Mouse (Mus musculus): Measurements from ENCODE around the gene Muc4. TPM values are rescaled to one million over a fixed set of nuclear protein-coding genes. Genes with fewer than 3 reads are reported as not detected.

Muc4 gene
- polyA plus RNA-seq, 1 experiment from 2014 or later: not detected

GRCm38 (mm10) chr16:32815160-32815605 is 79.5 kb downstream of the Muc4 start:
- CTCF ChIA-PET: interaction anchor here (2.6 kb wide), 1 partner anchor 117 kb away, joined by 12 read pairs; no protein-coding TSS in a partner anchor

GRCm38 (mm10) chr16:32818036-32818435 is 82.3 kb downstream of the Muc4 start:
- POLR2A ChIA-PET: interaction anchor here (0.6 kb wide), 1 partner anchor 1619 kb away, joined by 4 read pairs; no protein-coding TSS in a partner anchor

More at GRCm38 (mm10) chr16:32815160-32815605, 79.5 kb downstream of the Muc4 start:
- no peak for TF ChIP-seq CTCF (IDR thresholded peaks at IDR 0.05)
- DNase-seq (ENCODE audit: low read depth, low spot score): no peak
- no peak for ATAC-seq
- in situ Hi-C loops (cut with MboI; ENCODE audit: low pct_unique_long_range_greater_than_20kb): loop anchor here (5.0 to 10.0 kb wide), 3 partner anchors 67 to 340 kb away; no protein-coding TSS in a partner anchor
- no peaks in the 10 kb centered on the region for H3K27me3 ChIP-seq
- POLR2A ChIA-PET: interaction anchor here (0.5 to 0.7 kb wide), 2 partner anchors 101 to 175 kb away, joined by 3 to 7 read pairs; no protein-coding TSS in a partner anchor

GRCm38 (mm10) chr16:32818441-32818840 is 82.8 kb downstream of the Muc4 start:
- in situ Hi-C loops (cut with MboI; ENCODE audit: low pct_unique_long_range_greater_than_20kb): loop anchor here (5.0 to 10.0 kb wide), 3 partner anchors 64 to 336 kb away; no protein-coding TSS in a partner anchor
- ATAC-seq (no peak), DNase-seq (ENCODE audit: low read depth, low spot score) (no peak)
- CTCF ChIA-PET: no interaction called here
- POLR2A ChIA-PET: no interaction called here
- TF ChIP-seq CTCF (IDR thresholded peaks at IDR 0.05): no peak
- H3K27me3 ChIP-seq: no peaks in the 10 kb centered on the region

More at GRCm38 (mm10) chr16:32818036-32818435, 82.3 kb downstream of the Muc4 start:
- DNase-seq (ENCODE audit: low read depth, low spot score): no peak
- ATAC-seq: no peak
- in situ Hi-C loops (cut with MboI; ENCODE audit: low pct_unique_long_range_greater_than_20kb): loop anchor here (5.0 to 10.0 kb wide), 3 partner anchors 64 to 337 kb away; no protein-coding TSS in a partner anchor
- CTCF ChIA-PET: no interaction called here
- no peak for TF ChIP-seq CTCF (IDR thresholded peaks at IDR 0.05)
- H3K27me3 ChIP-seq: no peaks in the 10 kb centered on the region

- DNase-seq (ENCODE audit: low read depth, low spot score) (no peak), ATAC-seq (no peak)
- in situ Hi-C loops (cut with MboI; ENCODE audit: low pct_unique_long_range_greater_than_20kb): no loop called here
- no peak for TF ChIP-seq CTCF (IDR thresholded peaks at IDR 0.05)
- no peaks in the 10 kb centered on the region for H3K27me3 ChIP-seq
- POLR2A ChIA-PET: no interaction called here
- CTCF ChIA-PET: no interaction called here
Measured at GRCm38 (mm10) chr16:32821772-32822449, 86.2 kb downstream of the Muc4 start.

- POLR2A ChIA-PET: interaction anchor here (0.7 kb wide), 1 partner anchor 156 kb away, joined by 3 read pairs; no protein-coding TSS in a partner anchor
- no peak for ATAC-seq
Measured at GRCm38 (mm10) chr16:32822450-32822827, 86.8 kb downstream of the Muc4 start.

GRCm38 (mm10) chr16:32822881-32823280 is 87.2 kb downstream of the Muc4 start:
- H3K27me3 ChIP-seq: no peaks in the 10 kb centered on the region
- ChIA-PET CTCF (no interaction called here), POLR2A (interaction anchor here (0.7 kb wide), 1 partner anchor 156 kb away, joined by 3 read pairs; no protein-coding TSS in a partner anchor)
- DNase-seq (ENCODE audit: low read depth, low spot score) (no peak), ATAC-seq (no peak)
- no peak for TF ChIP-seq CTCF (IDR thresholded peaks at IDR 0.05)
- in situ Hi-C loops (cut with MboI; ENCODE audit: low pct_unique_long_range_greater_than_20kb): no loop called here

More at GRCm38 (mm10) chr16:32822450-32822827, 86.8 kb downstream of the Muc4 start:
- no peak for DNase-seq (ENCODE audit: low read depth, low spot score)
- H3K27me3 ChIP-seq: no peaks in the 10 kb centered on the region
- CTCF ChIA-PET: no interaction called here
- in situ Hi-C loops (cut with MboI; ENCODE audit: low pct_unique_long_range_greater_than_20kb): no loop called here
- no peak for TF ChIP-seq CTCF (IDR thresholded peaks at IDR 0.05)

GRCm38 (mm10) chr16:32823487-32823886 is 87.8 kb downstream of the Muc4 start:
- no peaks in the 10 kb centered on the region for H3K27me3 ChIP-seq
- in situ Hi-C loops (cut with MboI; ENCODE audit: low pct_unique_long_range_greater_than_20kb): no loop called here
- ATAC-seq: no peak
- TF ChIP-seq CTCF (IDR thresholded peaks at IDR 0.05): no peak
- ChIA-PET CTCF (no interaction called here), POLR2A (no interaction called here)
- no peak for DNase-seq (ENCODE audit: low read depth, low spot score)

- in situ Hi-C loops (cut with MboI; ENCODE audit: low pct_unique_long_range_greater_than_20kb): no loop called here
- no peak for TF ChIP-seq CTCF (IDR thresholded peaks at IDR 0.05)
Measured at GRCm38 (mm10) chr16:32824061-32824460, 88.4 kb downstream of the Muc4 start.

GRCm38 (mm10) chr16:32825380-32825779 is 89.7 kb downstream of the Muc4 start:
- TF ChIP-seq CTCF (IDR thresholded peaks at IDR 0.05): no peak
- DNase-seq (ENCODE audit: low read depth, low spot score): no peak
- no peak for ATAC-seq
- ChIA-PET CTCF (interaction anchor here (0.6 to 1.2 kb wide), 2 partner anchors 10 to 21 kb away, joined by 3 read pairs; no protein-coding TSS in a partner anchor), POLR2A (no interaction called here)
- no peaks in the 10 kb centered on the region for H3K27me3 ChIP-seq
- in situ Hi-C loops (cut with MboI; ENCODE audit: low pct_unique_long_range_greater_than_20kb): no loop called here

More at GRCm38 (mm10) chr16:32824061-32824460, 88.4 kb downstream of the Muc4 start:
- ATAC-seq: no peak
- ChIA-PET POLR2A (no interaction called here), CTCF (no interaction called here)
- no peak for DNase-seq (ENCODE audit: low read depth, low spot score)
- H3K27me3 ChIP-seq: no peaks in the 10 kb centered on the region

- ChIA-PET POLR2A (no interaction called here), CTCF (no interaction called here)
- DNase-seq (ENCODE audit: low read depth, low spot score): no peak
- in situ Hi-C loops (cut with MboI; ENCODE audit: low pct_unique_long_range_greater_than_20kb): no loop called here
- TF ChIP-seq CTCF (IDR thresholded peaks at IDR 0.05): no peak
- ATAC-seq: no peak
- H3K27me3 ChIP-seq: no peaks in the 10 kb centered on the region
Measured at GRCm38 (mm10) chr16:32826521-32826920, 90.8 kb downstream of the Muc4 start.

- in situ Hi-C loops (cut with MboI; ENCODE audit: low pct_unique_long_range_greater_than_20kb): no loop called here
- DNase-seq (ENCODE audit: low read depth, low spot score) (no peak), ATAC-seq (no peak)
- ChIA-PET POLR2A (interaction anchor here (0.6 kb wide), 1 partner anchor 83 kb away, joined by 3 read pairs; no protein-coding TSS in a partner anchor), CTCF (no interaction called here)
- H3K27me3 ChIP-seq: no peaks in the 10 kb centered on the region
- no peak for TF ChIP-seq CTCF (IDR thresholded peaks at IDR 0.05)
Measured at GRCm38 (mm10) chr16:32829104-32829503, 93.4 kb downstream of the Muc4 start.
